Mouse (Mus musculus) bone marrow macrophage, adult 2 months (primary cell): ENCODE data around the gene Pitpnc1.

Experiments used
- CTCF ChIP-seq: IDR thresholded peaks from 2 replicates; pipeline ENCODE4 v1.5.1; 2012; ENCODE audit warnings: low read depth, mild to moderate bottlenecking, low read length, moderate library complexity
- POLR2A ChIP-seq: IDR thresholded peaks from 2 replicates; pipeline ENCODE4 v1.6.1; 2012; ENCODE audit warnings: mild to moderate bottlenecking, low read depth, low read length, borderline replicate concordance

- TF ChIP-seq CTCF = no peak
- TF ChIP-seq POLR2A = no peak
Measured at GRCm38 (mm10) chr11:107479862-107480203, 9.3 kb upstream of the Pitpnc1 start.
